Mouse (Mus musculus) testis, adult 2 months (tissue): ENCODE data around the gene Grap. TPM values are rescaled to one million over a fixed set of nuclear protein-coding genes. Genes with fewer than 3 reads are reported as not detected.

Source experiments
- H3K27ac ChIP-seq: fragments of 200-500 bp; 2 replicates; pipeline ENCODE4 v1.5.1; 2012; ENCODE audit warnings: low read depth, low read length; ENCODE audit not compliant: control insufficient read depth, insufficient read depth
- H3K27me3 ChIP-seq: fragments of 200-500 bp; 2 replicates; pipeline ENCODE4 v1.6.1; 2012; ENCODE audit warnings: mild to moderate bottlenecking, low read length, moderate library complexity; ENCODE audit not compliant: control insufficient read depth, insufficient read depth
- H3K36me3 ChIP-seq: fragments of 200-500 bp; 2 replicates; pipeline ENCODE4 v1.6.1; 2012; ENCODE audit warnings: mild to moderate bottlenecking, low read length; ENCODE audit not compliant: control insufficient read depth, insufficient read depth
- H3K4me1 ChIP-seq: fragments of 200-500 bp; 2 replicates; pipeline ENCODE4 v1.6.1; 2012; ENCODE audit warnings: low read length; ENCODE audit not compliant: control insufficient read depth, insufficient read depth
- H3K4me3 ChIP-seq: fragments of 200-500 bp; 2 replicates; pipeline ENCODE4 v1.5.1; 2012; ENCODE audit warnings: low read depth, mild to moderate bottlenecking, low read length, moderate library complexity, mixed read lengths; ENCODE audit not compliant: control insufficient read depth
- CTCF ChIP-seq: fragments of 200-500 bp; IDR thresholded peaks from 2 replicates; pipeline ENCODE4 v1.5.1; 2012; ENCODE audit warnings: low read depth, mild to moderate bottlenecking, inconsistent platforms, low read length, moderate library complexity; ENCODE audit not compliant: control insufficient read depth, insufficient read depth, insufficient replicate concordance
- POLR2A ChIP-seq: fragments of 200-500 bp; IDR thresholded peaks from 2 replicates; pipeline ENCODE4 v1.6.1; 2012; ENCODE audit warnings: low read depth, mild to moderate bottlenecking, inconsistent platforms, low read length, moderate library complexity; ENCODE audit not compliant: control insufficient read depth
- polyA plus RNA-seq: library from polyadenylated mRNA; depleted of rRNA; stranded (reverse); fragments of >200 nt; gene quantifications from 2 replicates; pipeline ENCODE4 v1.2.3, GENCODE M21; 2012

Grap gene
- polyA plus RNA-seq, 1 experiment = 2.2 TPM

DNA sequence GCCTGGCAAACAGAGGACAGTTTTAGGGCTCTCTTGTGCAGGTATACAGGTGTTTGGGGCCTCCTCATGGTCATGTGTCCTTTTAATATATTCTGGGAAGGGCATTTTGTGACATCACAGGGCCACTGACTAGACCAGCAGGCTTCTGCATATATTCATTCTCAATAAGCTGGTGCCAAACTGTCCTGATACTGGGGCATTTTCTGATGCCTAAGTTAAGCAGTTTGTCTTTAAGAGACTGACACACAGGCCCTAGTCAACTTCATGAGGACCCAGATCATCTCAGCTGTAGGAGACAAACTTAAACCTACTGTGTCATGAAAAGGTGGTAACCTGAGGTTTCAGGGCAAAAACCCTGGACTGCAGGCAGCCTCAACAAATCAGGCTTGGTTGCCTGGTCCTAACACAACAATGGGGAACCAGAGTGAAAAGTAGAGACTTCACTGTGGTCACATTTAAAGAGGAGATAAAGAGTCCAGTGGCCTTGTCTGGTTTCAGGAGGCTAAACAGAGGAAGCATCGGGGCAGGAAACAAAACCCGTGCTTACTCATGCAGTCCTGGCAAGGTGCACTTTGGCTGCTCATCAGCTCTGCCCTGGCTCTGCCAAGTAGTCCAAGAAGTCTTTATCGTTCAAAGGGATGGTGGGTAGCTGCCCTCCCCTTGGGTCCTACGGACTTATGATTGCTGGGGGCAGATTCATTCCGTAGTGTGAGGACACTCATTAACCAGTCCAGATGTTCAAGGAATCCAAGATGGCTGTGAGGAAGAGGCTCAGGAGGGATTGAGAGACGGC lies 4.9 kb upstream of the Grap start:
- H3K27me3 ChIP-seq = no peaks in the 10 kb centered on the region

DNA sequence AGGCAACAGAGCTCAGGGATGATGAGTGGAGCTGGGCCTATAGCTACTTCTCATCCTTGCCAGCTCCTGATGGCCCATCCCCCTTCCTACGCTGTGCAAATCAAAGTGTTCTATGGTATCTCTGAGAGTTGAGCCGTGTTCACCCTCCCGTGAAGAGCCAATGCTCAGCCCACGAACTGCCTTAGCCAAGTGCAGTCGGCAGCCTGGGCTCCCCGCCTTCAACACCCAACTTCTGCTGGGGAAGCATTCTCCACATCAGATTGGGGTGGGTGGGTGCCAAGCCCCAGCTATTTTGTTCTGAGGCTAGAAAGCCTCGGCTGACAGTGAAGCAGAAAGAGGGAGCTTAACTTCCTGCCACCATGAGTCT lies 4.3 kb upstream of the Grap start:
- TF ChIP-seq POLR2A (no peak), CTCF (no peak)

More for the DNA sequence above, 4.9 kb upstream of the Grap start:
- peaks cover 11% of the 10 kb centered on the region for H3K4me1 ChIP-seq
- H3K36me3 ChIP-seq = no peaks in the 10 kb centered on the region
- H3K27ac ChIP-seq = no peak overlapping the region
- no peak overlapping the region for H3K4me3 ChIP-seq
- TF ChIP-seq CTCF (no peak), POLR2A (no peak)

GRCm38 (mm10) chr11:61649163-61649580 lies 3.9 kb upstream of the Grap start:
- Histone ChIP-seq H3K4me3 (no peak overlapping the region), H3K27me3 (no peaks in the 10 kb centered on the region)
- TF ChIP-seq CTCF (no peak), POLR2A (no peak)

More for the DNA sequence above, 4.3 kb upstream of the Grap start:
- H3K27ac ChIP-seq = no peak overlapping the region
- H3K36me3 ChIP-seq = no peaks in the 10 kb centered on the region
- H3K4me1 ChIP-seq = peaks cover 11% of the 10 kb centered on the region
- H3K4me3 ChIP-seq = no peak overlapping the region
- H3K27me3 ChIP-seq = no peaks in the 10 kb centered on the region

DNA sequence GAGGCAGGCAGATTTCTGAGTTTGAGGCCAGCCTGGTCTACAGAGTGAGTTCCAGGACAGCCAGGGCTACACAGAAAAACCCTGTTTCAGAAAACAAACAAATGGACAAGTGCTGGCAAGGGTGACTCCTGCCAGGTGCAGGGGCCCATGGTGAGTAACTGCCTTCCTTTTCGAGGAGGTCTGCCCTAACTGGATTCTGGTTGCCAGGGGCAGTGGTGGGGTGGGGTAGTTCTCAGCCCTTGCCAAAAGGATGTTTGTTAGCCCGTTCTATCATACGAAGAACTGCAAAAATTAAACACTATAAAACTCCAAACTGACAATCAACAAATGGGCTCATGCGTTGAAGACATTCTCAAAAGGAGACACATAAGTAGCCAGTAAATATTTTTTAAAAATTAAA lies 3.4 kb upstream of the Grap start:
- no peak overlapping the region for H3K27ac ChIP-seq
- no peaks in the 10 kb centered on the region for H3K27me3 ChIP-seq
- no peaks in the 10 kb centered on the region for H3K36me3 ChIP-seq
- H3K4me3 ChIP-seq = no peak overlapping the region
- TF ChIP-seq CTCF (no peak), POLR2A (no peak)
- H3K4me1 ChIP-seq = peaks cover 6% of the 10 kb centered on the region

More at GRCm38 (mm10) chr11:61649163-61649580, 3.9 kb upstream of the Grap start:
- Histone ChIP-seq H3K36me3 (no peaks in the 10 kb centered on the region), H3K27ac (no peak overlapping the region), H3K4me1 (peaks cover 10% of the 10 kb centered on the region)

DNA sequence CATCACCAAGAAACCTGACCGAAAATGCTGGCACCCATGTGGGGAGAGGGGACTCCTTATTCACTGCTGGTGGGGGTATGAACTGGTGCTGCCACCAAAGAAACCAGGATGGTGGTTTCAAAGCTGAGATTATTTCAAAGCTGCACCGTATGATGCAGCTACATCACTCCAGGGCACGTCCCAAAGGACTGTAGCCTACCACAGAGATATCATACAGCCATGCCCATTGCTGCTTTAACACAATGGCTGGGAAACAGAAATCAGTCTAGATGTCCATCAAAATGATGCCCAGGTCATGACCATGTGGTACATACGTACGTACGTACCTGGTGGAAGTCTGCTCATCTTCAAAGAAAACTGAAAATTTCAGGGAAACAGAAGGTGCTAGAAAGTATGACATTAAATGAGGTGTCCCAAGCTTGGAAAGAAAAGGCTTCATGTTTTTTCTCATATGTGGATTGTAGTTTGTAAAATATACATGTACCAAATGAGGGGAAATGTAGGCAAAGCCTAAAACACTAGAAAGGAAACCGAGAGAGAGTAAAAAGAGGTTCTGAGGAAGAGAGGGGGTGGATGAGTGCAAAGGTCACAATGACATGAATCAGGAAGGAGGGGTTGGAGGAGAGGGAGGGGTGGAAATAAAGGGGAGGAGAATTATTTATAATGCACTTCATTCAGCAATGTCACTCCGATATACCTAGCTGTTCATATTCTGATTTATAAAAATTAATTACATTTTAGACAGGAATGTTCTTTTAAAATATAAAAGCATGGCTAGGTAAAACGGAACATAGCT lies 2.4 kb upstream of the Grap start:
- H3K36me3 ChIP-seq = no peaks in the 10 kb centered on the region
- no peak overlapping the region for H3K4me3 ChIP-seq
- no peak for TF ChIP-seq CTCF
- no peak for TF ChIP-seq POLR2A
- no peak overlapping the region for H3K27ac ChIP-seq
- peaks cover under 1% of the 10 kb centered on the region; the same call in 1 of the 2 replicates for H3K4me1 ChIP-seq
- no peaks in the 10 kb centered on the region for H3K27me3 ChIP-seq

DNA sequence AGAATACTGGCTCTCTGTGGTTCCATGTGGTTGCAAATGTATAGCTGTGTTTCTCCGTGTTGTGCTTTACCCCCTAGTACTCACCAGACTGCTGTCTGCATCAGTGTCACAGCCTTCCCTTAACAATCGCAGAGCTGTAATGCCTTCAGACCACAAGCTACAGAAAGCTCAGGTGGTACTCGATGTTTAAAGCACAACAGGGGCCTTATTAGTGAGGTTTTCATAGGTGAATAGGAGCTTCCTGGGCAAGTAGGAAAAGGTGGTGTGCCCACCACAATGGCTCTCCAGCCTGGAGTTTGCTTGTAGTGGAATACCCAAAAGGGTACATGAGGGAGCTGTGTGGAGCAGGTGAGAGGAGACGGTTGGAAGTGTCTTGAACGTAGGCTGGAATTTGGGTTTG lies 849 bp upstream of the Grap start:
- Histone ChIP-seq H3K4me3 (no peak overlapping the region), H3K4me1 (no peaks in the 10 kb centered on the region), H3K27ac (no peak overlapping the region), H3K36me3 (no peaks in the 10 kb centered on the region), H3K27me3 (no peaks in the 10 kb centered on the region)
- TF ChIP-seq POLR2A (no peak), CTCF (no peak)

DNA sequence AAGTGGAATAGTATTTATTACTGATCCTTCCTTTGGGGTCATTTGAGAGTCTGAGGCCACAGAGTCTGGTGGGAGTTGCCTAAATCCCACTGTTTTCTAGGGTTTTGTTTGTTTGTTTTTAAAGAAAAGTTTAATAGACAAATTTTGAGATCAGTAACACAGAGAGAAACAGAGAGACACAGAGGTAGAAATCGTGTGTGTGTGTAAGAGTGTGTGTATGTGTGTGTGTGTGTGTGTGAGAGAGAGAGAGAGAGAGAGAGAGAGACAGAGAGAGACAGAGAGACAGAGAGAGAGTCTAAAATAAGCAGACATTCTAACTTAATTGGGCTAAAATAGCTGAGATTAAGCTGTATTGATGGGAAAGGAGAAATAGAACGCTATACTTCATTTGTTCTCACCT lies 503 bp downstream of the Grap start:
- Histone ChIP-seq H3K4me3 (no peak overlapping the region), H3K4me1 (no peaks in the 10 kb centered on the region), H3K36me3 (no peaks in the 10 kb centered on the region), H3K27me3 (no peaks in the 10 kb centered on the region), H3K27ac (no peak overlapping the region)
- no peak for TF ChIP-seq CTCF
- TF ChIP-seq POLR2A = no peak
